Mouse (Mus musculus): ENCODE measurements at regions not wholly inside any gene's neighbourhood (a gene's known extent, or its start where the extent isn't known, plus 50 kb on each side); places are given as distances from the start of the nearest gene placed in this dataset.
"Not testable (repeated sequence)": the region's sequence is repeated elsewhere in the genome, so short reads cannot be mapped to it uniquely, and the experiment has no call there.

DNA sequence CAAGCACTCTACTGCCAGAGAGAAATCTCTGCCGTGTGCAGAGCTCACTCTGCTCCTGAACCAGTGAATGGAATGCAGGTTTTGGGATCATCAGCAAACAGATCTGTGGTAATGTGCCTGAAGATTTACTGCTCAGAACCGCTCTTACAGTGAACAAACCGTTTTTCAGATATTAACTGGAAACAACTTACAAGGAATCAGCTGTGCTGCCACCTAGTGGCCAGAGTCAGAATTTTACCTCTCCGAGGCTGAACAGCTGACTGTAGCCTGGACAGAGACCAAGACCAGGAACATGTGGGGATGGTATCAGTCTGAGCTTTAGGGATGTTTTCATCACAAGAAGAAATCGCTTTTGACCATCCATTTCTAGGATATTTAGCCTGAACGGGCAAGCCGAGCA, 65.3 kb downstream of the Gm15023 start:
- peak; percentile 31 for DNase-seq

DNA sequence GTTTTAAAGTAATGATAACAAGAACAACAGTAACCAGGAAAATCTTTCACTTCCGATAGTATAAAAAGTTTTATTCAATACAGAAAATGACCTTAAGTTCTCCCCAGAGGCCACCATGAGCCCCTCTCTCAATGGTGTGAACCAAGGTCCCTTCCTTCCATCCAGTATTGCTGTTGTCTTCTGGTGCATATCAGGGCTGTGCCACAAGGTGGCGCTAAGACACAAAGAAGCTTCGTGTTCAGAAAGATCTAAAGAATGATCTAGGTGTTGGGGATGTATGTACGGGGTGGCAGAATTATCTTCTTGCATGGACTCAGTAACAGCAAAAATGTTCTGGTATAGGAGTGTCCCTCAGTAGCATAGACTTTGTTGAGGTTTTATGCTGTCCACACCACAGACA, 66.6 kb downstream of the Gm15023 start:
- peak; percentile 17 for DNase-seq

DNA sequence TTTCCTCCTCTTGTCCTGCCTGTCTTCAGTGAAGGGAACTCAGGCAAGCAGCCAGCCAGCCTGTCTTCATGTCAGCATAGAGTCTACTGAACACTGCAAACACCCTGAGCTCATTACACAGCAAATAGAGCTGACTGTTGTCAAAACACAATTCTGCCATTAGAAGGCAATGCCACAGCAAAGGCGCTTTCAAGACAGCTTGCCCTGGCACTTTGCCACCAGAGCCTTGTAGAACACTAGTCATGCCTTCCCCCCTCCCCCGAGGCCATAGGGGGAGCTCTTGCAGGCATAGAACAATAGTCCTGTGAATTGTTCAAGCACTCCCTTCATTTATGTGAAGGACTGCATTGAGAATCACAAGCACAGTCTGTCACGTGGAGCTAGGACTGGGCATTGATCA, 75.8 kb downstream of the Gm15023 start:
- DNase-seq = no peak

DNA sequence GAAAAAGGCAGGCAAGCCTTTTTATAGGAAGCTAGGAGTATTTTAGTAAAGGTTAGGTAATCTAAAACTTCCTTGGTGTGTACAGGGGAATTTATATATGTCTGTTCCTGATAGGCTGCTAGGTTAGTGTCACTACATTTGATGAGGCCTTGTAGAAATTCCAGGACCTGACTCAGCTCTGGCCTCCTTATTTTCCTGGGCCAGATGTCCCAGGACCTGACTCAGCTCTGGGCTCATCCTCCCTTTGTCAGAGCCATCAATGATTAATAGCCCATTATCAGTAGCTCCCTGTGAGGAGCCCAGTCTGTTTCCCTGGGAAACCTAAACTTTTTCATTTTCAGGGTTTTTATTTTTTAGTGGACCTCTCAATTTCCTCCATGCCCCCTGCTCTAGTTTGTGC, 79.3 kb downstream of the Gm15023 start:
- DNase-seq = no peak

DNA sequence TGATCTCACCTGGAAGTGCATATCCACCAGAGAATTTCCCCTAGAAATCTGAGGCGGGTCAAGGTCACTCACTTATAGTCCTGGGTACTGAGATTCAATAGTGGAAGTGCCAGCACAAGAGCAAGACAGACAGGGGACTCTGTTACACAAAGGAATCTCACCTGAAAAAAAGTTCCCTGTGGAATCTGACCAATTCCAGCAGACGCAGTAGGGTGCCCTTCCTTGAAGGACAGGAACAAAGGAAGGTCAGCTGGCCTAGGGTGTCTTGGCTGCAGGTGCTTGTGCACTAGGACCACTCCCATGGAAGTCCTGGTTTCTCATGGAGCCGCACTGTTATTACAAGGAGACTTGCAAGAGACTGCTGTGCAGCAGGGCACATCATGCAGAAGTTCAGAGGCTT, 81.2 kb downstream of the Gm15023 start:
- DNase-seq = no peak

DNA sequence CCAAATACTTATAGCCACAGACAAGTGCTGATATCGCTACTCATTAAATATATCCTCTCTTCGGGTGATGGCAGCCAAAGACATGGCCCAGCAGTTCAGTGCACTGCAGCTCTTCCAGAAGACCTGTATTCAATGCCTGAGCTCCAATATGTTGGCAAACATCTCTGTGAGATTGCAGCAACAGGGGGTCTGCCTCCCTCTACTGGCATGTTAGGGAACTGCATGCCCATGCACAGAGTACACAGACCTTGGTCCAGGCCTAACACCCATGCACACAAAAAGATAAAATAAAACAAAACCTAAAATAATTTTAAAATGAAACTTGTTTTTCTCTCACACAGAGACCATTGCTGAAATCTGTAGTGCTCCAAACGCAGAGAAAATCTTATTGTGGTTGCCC, 82.1 kb upstream of the Zmat1 start:
- DNase-seq = peak; percentile 70

DNA sequence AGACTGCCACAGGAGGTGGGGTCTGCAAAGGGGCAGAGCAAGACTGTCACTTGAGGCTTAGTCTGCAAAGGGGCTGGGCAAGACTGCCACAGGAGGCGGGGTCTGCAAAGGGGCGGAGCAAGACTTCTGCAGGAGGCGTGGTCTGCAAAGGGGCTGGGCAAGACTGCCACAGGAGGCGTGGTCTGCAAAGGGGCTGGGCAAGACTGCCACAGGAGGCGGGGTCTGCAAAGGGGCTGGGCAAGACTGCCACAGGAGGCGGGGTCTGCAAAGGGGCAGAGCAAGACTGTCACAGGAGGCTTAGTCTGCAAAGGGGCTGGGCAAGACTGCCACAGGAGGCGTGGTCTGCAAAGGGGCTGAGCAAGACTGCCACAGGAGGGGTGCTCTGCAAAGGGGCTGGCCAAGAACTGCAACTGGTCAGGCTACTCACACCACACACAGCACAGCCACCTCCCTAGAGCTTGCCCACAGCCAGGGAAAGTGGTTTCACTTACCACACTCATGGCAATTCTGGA, 78.1 kb upstream of the Zmat1 start:
- DNase-seq = peak; percentile 71

DNA sequence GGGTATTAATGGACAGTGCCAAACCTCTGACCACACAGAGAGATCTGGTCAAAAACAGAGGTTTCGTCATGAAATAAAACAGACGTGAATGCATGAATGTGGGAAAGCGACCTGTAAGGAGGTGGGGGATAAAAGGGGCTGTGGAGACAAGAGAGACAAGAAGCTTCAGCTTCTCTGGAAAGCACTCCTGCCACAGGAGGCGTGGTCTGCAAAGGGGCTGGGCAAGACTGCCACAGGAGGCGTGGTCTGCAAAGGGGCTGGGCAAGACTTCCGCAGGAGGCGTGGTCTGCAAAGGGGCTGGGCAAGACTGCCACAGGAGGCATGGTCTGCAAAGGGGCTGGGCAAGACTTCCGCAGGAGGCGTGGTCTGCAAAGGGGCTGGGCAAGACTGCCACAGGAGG, 77.6 kb upstream of the Zmat1 start:
- peak; percentile 26 for DNase-seq

DNA sequence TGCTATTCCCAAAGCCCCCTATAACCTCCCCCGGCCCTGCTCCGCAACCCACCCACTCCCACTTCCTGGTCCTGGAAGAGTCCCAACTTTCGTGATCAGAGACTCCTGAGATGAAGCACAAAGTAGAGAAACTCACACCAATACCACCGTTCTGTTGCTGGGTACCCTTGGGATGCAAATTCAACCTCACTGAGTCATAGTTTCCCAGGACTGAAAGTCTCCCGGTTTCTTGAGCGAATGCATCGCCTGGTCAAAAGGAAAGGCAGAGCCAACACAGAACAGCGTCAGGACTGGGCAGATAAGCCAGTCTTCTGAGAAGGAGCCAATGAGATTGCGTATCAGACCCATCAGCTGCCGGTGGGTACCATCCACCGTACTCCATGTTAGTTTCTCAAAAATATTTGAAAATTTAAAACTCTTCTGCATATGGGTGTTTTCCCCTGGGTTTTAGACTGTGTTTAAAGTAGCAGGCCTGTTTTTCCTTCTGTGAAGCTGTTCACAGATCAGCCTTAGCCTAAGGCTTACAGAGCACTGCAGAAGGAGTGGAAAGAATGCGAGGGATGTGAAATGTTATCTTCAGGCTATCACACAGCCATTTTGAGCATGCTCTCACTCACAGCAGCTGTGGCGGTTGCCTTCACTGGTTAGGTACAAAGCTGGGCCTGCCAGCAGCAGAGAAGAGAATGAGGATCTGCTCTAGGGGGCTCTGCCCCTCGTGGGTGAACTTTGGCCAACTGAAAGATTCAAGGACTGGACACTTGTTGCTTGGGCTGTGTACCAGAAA, 77.0 kb upstream of the Zmat1 start:
- not testable (repeated sequence) for DNase-seq

DNA sequence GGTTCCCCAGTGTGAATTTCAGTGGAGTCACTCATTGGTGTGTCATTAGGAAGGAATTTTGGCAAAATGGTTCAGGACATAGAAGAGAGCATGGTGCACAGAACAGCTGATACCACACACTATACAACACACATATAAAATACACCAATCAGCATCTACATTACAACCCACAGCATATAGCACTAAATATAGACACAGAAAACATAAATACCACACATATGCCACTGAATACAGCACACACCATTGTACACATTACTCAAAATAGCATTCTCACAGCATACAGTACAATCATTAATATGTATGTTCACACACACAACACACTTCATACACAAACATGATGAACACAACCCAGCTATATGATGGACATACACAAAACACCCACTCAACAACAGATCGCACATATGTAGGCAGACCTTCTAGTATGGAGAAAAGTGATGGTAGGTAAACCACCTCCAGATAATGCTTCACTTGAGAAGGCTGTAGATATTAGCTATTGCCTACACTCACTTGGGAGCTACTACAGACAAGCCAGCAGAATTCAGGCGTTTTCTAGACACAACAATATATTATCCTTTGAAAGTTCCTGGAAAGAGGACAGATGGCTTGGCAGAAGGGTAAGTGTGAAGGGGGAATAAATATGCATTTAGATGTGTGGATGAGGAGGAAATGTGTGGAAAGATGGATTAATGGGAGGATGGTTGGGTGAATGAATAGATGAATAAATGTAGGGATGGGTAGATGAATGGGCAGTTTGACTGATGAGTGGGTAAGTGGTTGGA, 71.6 kb upstream of the Zmat1 start:
- no peak for DNase-seq

DNA sequence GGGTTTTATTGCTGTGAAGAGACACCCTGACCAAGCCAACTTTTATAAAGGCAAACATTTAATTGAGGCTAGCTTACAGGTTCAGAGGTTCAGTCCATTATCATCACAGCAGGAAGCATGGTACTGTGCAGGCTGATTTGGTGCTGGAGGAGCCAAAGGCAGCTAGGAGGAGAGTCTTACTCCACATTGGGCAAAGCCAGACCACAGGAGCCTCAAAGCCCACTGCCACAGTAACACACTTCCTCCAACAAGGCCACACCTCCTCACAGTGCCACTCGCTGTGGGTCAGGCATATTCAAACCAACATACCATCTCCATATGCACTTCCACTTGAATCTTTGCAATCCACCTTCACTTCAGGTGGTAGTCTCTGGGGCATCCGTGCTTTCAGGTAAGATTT, 70.4 kb upstream of the Zmat1 start:
- no peak for DNase-seq

DNA sequence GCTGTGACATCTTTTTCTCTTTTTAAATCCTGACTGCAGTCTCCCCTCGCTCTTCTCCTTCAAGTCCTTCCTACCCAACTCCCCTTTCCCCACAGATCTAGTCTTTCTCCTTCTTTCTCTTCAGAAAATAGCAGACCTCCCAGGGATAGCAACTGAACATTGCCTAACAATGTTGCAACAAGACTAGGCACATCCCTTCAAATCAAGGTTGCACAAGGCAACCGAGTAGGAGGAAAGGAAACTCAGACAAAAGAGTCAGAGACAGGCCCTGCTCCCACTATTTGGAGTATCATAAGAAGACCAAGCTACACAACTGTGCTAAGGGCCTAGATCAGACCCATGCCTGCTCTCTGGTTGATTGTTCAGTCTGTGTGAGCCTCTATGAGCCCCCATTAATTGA, 66.9 kb upstream of the Zmat1 start:
- DNase-seq = no peak

DNA sequence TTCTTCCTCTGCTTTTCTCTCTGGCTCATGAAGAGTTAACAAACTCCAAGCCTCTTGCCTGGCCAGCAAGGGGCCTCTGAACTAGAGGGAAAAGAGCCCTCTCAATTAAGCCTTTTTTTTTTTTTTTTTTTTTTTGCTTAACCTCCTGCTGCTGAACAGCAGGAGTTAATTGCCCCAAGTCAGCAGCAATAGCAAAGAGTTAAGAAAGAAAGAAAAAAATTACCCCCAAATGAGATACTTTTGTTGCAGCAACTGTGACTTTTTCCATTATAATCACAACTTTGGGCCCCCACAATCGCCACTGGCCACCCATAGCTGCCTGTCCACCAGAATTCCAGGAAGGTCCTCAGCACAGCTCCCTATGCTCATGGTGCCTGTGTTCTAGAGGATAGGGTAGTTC, 60.4 kb upstream of the Zmat1 start:
- DNase-seq = no peak

DNA sequence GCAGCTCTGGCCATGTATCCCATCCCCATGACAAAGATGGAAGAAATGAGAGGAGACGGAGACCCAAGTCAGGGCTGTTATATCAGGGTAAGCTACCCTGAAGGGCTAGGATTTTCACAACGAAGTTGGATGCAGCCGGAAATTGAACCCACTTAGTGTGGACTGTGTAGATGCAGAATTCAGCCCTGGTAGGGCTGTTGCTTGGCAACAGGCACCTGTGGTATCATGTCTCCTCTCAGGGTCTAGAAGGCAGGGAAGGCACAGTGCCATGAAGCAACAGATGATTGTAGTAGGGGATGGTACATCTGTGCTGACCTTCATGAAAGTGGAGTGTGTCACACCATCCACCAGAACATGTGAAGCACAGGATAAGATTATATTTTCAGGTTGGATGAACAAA, 51.2 kb upstream of the Zmat1 start:
- DNase-seq = no peak

DNA sequence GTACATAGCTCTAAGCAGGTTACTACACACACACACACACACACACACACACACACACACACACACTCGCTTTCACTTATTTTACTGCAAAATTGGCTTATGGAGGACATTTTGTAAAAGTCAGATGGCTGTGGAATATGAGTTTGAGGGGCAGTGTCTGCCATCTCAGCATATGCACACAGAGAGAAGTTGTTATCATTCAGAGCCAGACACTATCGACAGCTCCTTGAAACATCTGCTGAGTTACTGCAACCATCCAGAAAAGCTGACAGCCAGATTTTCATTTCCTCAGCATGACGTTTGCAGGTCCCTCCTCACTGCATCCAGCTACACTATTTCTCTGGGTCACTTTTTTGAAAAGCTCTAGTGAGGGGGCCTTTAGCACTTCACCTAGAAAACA, 49.9 kb upstream of the Zmat1 start:
- no peak for DNase-seq
